Mouse (Mus musculus): ENCODE results near the gene Cass4. TPM values are rescaled to one million over a fixed set of nuclear protein-coding genes. Genes with fewer than 3 reads are reported as not detected.

Cass4 gene
- total and polyA plus RNA-seq, 3 experiments: 0.36 to 0.57 (median 0.39) TPM

DNA sequence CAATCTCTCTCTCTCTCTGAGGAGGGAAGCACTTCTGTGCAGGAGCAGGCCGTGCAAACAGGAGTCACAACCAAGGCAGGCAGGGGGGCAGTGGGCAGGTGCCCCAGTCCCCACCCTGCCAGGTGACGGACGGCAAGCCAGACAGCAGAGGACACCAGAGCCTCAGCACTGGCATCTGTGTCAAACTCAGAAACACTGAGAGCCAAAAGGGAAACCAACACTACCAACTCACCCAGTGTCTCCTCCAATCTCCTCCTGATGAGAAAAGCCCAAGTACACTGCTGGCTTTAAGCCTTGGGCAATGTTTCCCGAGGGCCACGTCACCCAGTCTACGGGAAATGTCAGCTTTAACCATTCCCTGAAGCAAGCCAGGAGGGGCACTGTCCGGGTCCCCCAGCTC is 30.4 kb upstream of the Cass4 start:
- no peak overlapping the region for H3K27ac ChIP-seq
- H3K4me3 ChIP-seq: no peak overlapping the region
- H3K4me1 ChIP-seq (ENCODE audit: control insufficient read depth, insufficient read depth, low read length): no peaks in the 10 kb centered on the region
- H3K79me2 ChIP-seq (replicated peaks; ENCODE audit: control insufficient read depth, insufficient read depth, low read length): no peaks in the 10 kb centered on the region
- H3K9ac ChIP-seq (ENCODE audit: low read depth, low read length): no peak overlapping the region
- no peak for DNase-seq
- intact Hi-C loops (cut with DNase I): no loop called here
- no peaks in the 10 kb centered on the region for H3K36me3 ChIP-seq (ENCODE audit: control insufficient read depth, insufficient read depth, low read length)
- no peaks in the 10 kb centered on the region for H3K27me3 ChIP-seq (ENCODE audit: control insufficient read depth, insufficient read depth, low read length)
- WGBS: 80% methylated on average over 7 of the region's 7 CpGs
- TF ChIP-seq POLR2A (IDR thresholded peaks at IDR 0.05; ENCODE audit: insufficient read depth, low read depth, low read length) (no peak), CTCF (IDR thresholded peaks at IDR 0.05) (no peak), EP300 (IDR thresholded peaks at IDR 0.05; ENCODE audit: insufficient read depth, low read depth, low read length) (no peak)

DNA sequence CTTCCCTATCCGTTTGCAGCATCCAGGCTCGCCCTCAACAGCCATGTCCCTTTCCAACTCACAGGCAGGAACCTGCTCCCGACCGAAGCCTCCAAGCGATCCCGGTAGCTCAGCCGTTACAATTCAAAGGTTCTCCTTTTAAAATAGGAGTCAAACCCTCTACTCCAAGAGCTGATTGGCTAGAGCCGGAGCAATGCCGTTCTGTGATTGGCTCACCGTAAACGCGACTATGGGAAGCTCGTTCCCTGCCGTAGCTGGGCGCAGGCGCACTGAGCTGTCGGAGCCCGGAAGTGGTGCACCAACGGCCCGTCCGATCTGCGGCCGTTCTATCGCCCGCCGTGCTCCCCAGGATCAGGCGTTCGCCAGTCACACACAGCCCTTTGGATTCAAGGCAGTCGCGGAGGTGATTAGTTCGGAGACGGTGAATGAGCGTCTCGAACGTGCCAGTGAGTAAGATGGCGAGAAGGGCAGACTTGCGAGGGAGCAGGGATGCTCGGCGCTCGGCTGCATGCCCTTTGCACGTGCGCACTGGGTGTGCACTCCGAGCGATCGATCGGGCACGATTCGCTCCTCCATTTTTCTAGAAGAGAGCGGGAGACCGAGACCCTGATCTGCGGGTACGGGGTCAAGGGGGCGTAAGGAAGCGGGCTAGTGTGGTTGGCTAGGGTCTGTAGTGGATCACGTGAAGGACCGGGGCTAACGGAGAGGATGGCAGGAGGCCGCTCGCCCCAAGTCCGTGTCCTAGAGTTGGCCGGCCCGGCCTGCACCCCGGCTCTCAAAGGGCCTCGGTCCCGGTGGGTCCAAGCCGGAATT is 23.0 kb upstream of the Cass4 start, which contains the start of the genes Aurka and Cstf1:
Aurka (minus strand) TSS at position 125 of the 813 bp plus-strand sequence.
Cstf1 (plus strand) TSS at position 271 of the 813 bp plus-strand sequence.
- Histone ChIP-seq H3K4me3 (peak within 1 kb of the TSS; percentile 82), H3K4me1 (ENCODE audit: control insufficient read depth, insufficient read depth, low read length) (peaks cover 2% of the 10 kb centered on the region; the same call in 1 of the 2 replicates), H3K79me2 (replicated peaks; ENCODE audit: control insufficient read depth, insufficient read depth, low read length) (no peaks in the 10 kb centered on the region), H3K27me3 (ENCODE audit: control insufficient read depth, insufficient read depth, low read length) (no peaks in the 10 kb centered on the region), H3K9ac (ENCODE audit: low read depth, low read length) (peak within 1 kb of the TSS; percentile 88), H3K27ac (peak within 1 kb of the TSS; percentile 99), H3K36me3 (ENCODE audit: control insufficient read depth, insufficient read depth, low read length) (no peaks in the 10 kb centered on the region)
- peak; percentile 95 to 97 for DNase-seq
- WGBS: under 1% methylated on average over 66 of the region's 66 CpGs
- TF ChIP-seq EP300 (IDR thresholded peaks at IDR 0.05; ENCODE audit: insufficient read depth, low read depth, low read length): peak; percentile 86
- peak; percentile 78 for TF ChIP-seq POLR2A (IDR thresholded peaks at IDR 0.05; ENCODE audit: insufficient read depth, low read depth, low read length)
- TF ChIP-seq CTCF (IDR thresholded peaks at IDR 0.05): no peak
- intact Hi-C loops (cut with DNase I): loop anchor here (1.0 to 2.0 kb wide), 2 partner anchors 25 to 70 kb away; partner anchors contain the start of genes Fam210b and Rtf2

DNA sequence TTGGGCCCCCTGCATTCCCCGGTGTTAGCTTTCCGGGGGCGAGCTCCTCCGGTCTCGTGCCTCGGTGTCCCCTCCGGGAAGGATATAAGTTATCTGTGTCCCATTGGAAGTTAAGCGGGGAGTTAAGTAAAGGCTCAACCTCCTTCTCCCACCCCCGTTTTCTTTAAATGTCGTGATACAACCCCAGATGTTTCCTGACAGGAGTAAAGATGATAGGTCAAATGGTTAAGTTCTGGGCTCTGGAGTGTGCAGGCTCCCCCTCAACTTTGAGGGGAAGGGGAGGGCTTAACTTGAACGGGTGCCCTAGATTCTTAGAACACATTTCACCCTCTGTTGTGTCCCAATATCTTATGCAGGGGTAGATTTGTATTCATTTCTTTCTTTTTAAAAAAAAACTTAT is 22.3 kb upstream of the Cass4 start:
- intact Hi-C loops (cut with DNase I): loop anchor here (2.0 kb wide), 1 partner anchor 70 kb away; the partner anchor contains the start of gene Rtf2

GRCm38 (mm10) chr2:172376551-172376950 is 17.0 kb upstream of the Cass4 start:
- Histone ChIP-seq H3K27me3 (ENCODE audit: control insufficient read depth, insufficient read depth, low read length) (no peaks in the 10 kb centered on the region), H3K79me2 (replicated peaks; ENCODE audit: control insufficient read depth, insufficient read depth, low read length) (no peaks in the 10 kb centered on the region), H3K27ac (no peak overlapping the region), H3K9ac (ENCODE audit: low read depth, low read length) (no peak overlapping the region), H3K4me1 (ENCODE audit: control insufficient read depth, insufficient read depth, low read length) (peaks cover 2% of the 10 kb centered on the region; the same call in 1 of the 2 replicates), H3K4me3 (no peak overlapping the region), H3K36me3 (ENCODE audit: control insufficient read depth, insufficient read depth, low read length) (no peaks in the 10 kb centered on the region)
- intact Hi-C loops (cut with DNase I): no loop called here
- no peak for TF ChIP-seq CTCF (IDR thresholded peaks at IDR 0.05)
- no peak for DNase-seq
- 63% methylated on average over 4 of the region's 4 CpGs for WGBS

More for the DNA sequence above, 22.3 kb upstream of the Cass4 start:
- no peak for TF ChIP-seq CTCF (IDR thresholded peaks at IDR 0.05)
- TF ChIP-seq EP300 (IDR thresholded peaks at IDR 0.05; ENCODE audit: insufficient read depth, low read depth, low read length): no peak
- TF ChIP-seq POLR2A (IDR thresholded peaks at IDR 0.05; ENCODE audit: insufficient read depth, low read depth, low read length): no peak
- no peak for DNase-seq
- Histone ChIP-seq H3K4me3 (peak overlapping the region; percentile 82), H3K27me3 (ENCODE audit: control insufficient read depth, insufficient read depth, low read length) (no peaks in the 10 kb centered on the region), H3K79me2 (replicated peaks; ENCODE audit: control insufficient read depth, insufficient read depth, low read length) (no peaks in the 10 kb centered on the region), H3K4me1 (ENCODE audit: control insufficient read depth, insufficient read depth, low read length) (peaks cover 2% of the 10 kb centered on the region; the same call in 1 of the 2 replicates), H3K27ac (peak overlapping the region; percentile 99), H3K9ac (ENCODE audit: low read depth, low read length) (peak overlapping the region; percentile 88), H3K36me3 (ENCODE audit: control insufficient read depth, insufficient read depth, low read length) (no peaks in the 10 kb centered on the region)
- 1% methylated on average over 11 of the region's 11 CpGs for WGBS

GRCm38 (mm10) chr2:172376999-172377515 is 16.5 kb upstream of the Cass4 start:
- intact Hi-C loops (cut with DNase I): no loop called here
- WGBS: 61% methylated on average over 5 of the region's 5 CpGs
- Histone ChIP-seq H3K36me3 (ENCODE audit: control insufficient read depth, insufficient read depth, low read length) (no peaks in the 10 kb centered on the region), H3K79me2 (replicated peaks; ENCODE audit: control insufficient read depth, insufficient read depth, low read length) (no peaks in the 10 kb centered on the region), H3K4me1 (ENCODE audit: control insufficient read depth, insufficient read depth, low read length) (no peaks in the 10 kb centered on the region), H3K4me3 (no peak overlapping the region), H3K9ac (ENCODE audit: low read depth, low read length) (no peak overlapping the region), H3K27ac (no peak overlapping the region), H3K27me3 (ENCODE audit: control insufficient read depth, insufficient read depth, low read length) (no peaks in the 10 kb centered on the region)
- TF ChIP-seq CTCF (IDR thresholded peaks at IDR 0.05) (no peak), POLR2A (IDR thresholded peaks at IDR 0.05; ENCODE audit: insufficient read depth, low read depth, low read length) (no peak), EP300 (IDR thresholded peaks at IDR 0.05; ENCODE audit: insufficient read depth, low read depth, low read length) (no peak)
- no peak for DNase-seq

GRCm38 (mm10) chr2:172378332-172378731 is 15.3 kb upstream of the Cass4 start:
- Histone ChIP-seq H3K27me3 (ENCODE audit: control insufficient read depth, insufficient read depth, low read length) (no peaks in the 10 kb centered on the region), H3K4me1 (ENCODE audit: control insufficient read depth, insufficient read depth, low read length) (no peaks in the 10 kb centered on the region), H3K79me2 (replicated peaks; ENCODE audit: control insufficient read depth, insufficient read depth, low read length) (no peaks in the 10 kb centered on the region), H3K9ac (ENCODE audit: low read depth, low read length) (no peak overlapping the region), H3K27ac (no peak overlapping the region), H3K36me3 (ENCODE audit: control insufficient read depth, insufficient read depth, low read length) (no peaks in the 10 kb centered on the region), H3K4me3 (no peak overlapping the region)
- peak; percentile 40 to 45 for DNase-seq
- TF ChIP-seq CTCF (IDR thresholded peaks at IDR 0.05) (peak; percentile 57), EP300 (IDR thresholded peaks at IDR 0.05; ENCODE audit: insufficient read depth, low read depth, low read length) (no peak), POLR2A (IDR thresholded peaks at IDR 0.05; ENCODE audit: insufficient read depth, low read depth, low read length) (no peak)
- intact Hi-C loops (cut with DNase I): no loop called here
- WGBS: 61% methylated on average over 7 of the region's 7 CpGs
